Mouse (Mus musculus) neutrophil, adult 83 days (primary cell): ENCODE measurements around the gene Adk. TPM values are rescaled to one million over a fixed set of nuclear protein-coding genes. Genes with fewer than 3 reads are reported as not detected.

ENCODE experiments used
- total RNA-seq, 2 experiments: library from RNA; stranded (reverse); gene quantifications; one replicate each; pipeline ENCODE4 v1.2.4; 2023

Gene Adk
- 10 to 100 TPM; 30.5 to 33.2 TPM for total RNA-seq

GRCm38 (mm10) chr14:21052112-21052780 lies at the start of gene Adk, which contains the start of gene Ap3m1:
TSS of gene Adk (plus strand) at chr14:21052574.
TSS of gene Ap3m1 (minus strand) at chr14:21052508.

DNA sequence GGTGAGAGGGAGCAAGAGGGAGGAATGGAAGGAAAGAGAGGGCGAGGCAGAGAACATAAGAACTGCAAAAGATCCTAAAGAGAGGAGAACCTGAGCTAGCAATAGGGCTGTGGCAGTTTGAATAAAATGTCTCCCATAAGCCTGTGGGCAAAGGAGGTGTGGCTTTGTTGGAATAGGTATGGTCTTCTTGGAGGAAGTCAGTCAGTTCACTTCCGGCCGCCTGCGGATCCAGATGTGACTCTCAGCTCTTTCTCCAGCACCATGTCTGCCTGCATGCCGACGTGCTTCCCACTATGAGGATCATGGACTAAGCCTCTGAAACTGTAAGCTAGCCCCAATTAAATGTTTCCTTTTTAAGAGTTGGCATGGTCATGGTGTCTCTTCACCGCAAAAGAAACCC lies 428.9 kb downstream of the Adk start, which contains the start of gene Kat6b:
Kat6b (plus strand) TSS at position 204 of the 400 bp plus-strand sequence.

Other genes starting within 250 kb of the Adk start
- gene Plau, start 215.9 kb upstream of the Adk start, total RNA-seq = 10 to 100 TPM; 25.9 to 33.6 TPM
- 100 to 1,000 TPM; 155 to 160 TPM for gene Vcl, start 123.2 kb upstream of the Adk start, total RNA-seq
- 10 to 100 TPM; 65.0 to 67.9 TPM for gene Ap3m1, start 66 bp upstream of the Adk start, total RNA-seq